12 mouse cellular contexts compared by ENCODE assay signal in the genomic region with DNA sequence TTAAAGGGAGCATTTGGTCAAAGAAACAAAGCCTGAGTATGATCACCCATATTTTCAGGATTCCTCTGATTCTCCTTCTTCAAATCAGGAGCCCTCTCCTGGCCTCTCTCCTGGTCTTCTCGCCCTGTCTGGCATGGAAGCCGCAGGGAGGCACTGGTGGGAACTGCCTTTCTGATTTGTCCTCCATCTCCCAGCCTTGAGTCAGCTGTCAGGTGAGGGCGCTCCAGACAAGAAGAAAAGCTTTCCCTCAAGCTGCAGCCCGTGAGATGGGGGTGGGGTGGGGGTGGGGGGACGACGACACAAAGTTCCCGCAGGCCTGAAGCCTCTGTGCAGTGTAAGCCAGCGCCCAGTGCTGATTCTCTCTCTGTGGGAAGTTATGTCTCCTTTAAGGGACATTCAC. TPM values are rescaled to one million over a fixed set of nuclear protein-coding genes. Genes with fewer than 3 reads are reported as not detected.
DNase-seq lines count a peak whose midpoint lies in the region; ATAC-seq lines count a peak whose summit lies in the region.
"Had no signal": no experiment of that assay in that cellular context is flagged by ENCODE, and none has a peak within 500 bp of the region (broad histone marks: within the 10 kb centered on the region; RNA-seq: fewer than 3 reads in every experiment).

No protein-coding gene starts in this region.

- no peak overlapping the region for H3K4me2 ChIP-seq in midbrain, embryonic 14.5 days (ENCODE audit: low read length)
- H3K4me2 ChIP-seq in midbrain, embryonic 16.5 days (ENCODE audit: low read length): no peak overlapping the region

- 21% methylated on average over 8 of the region's 8 CpGs for WGBS in midbrain, embryonic 14.5 days
- WGBS in midbrain, embryonic 16.5 days: 13% methylated on average over 8 of the region's 8 CpGs

- no peak overlapping the region for H3K9ac ChIP-seq in midbrain, embryonic 14.5 days (replicated peaks; ENCODE audit: low read length)
- H3K9ac ChIP-seq in midbrain, embryonic 16.5 days (ENCODE audit: low read depth, low read length): no peak overlapping the region

- H3K4me1 ChIP-seq in midbrain, embryonic 14.5 days (ENCODE audit: control insufficient read depth, insufficient read depth, low read length): 0 out of 2 replicates have a peak, but pooled peaks cover 4% of the 10 kb centered on the region
- peaks cover 5% of the 10 kb centered on the region for H3K4me1 ChIP-seq in midbrain, embryonic 16.5 days (ENCODE audit: control insufficient read depth, insufficient read depth, low read length)

- no peak overlapping the region for H3K27ac ChIP-seq in midbrain, embryonic 14.5 days (replicated peaks; ENCODE audit: low read depth, low read length)
- no peak overlapping the region for H3K27ac ChIP-seq in midbrain, embryonic 16.5 days (ENCODE audit: low read length)

- no peaks in the 10 kb centered on the region for H3K9me3 ChIP-seq in midbrain, embryonic 14.5 days (ENCODE audit: control insufficient read depth, low read length)
- H3K9me3 ChIP-seq in midbrain, embryonic 16.5 days (replicated peaks; ENCODE audit: control insufficient read depth, low read length, poor library complexity, severe bottlenecking): no peaks in the 10 kb centered on the region

- ATAC-seq in midbrain, embryonic 14.5 days (ENCODE audit: low FRiP score, low TSS enrichment): no peak
- ATAC-seq in midbrain, embryonic 16.5 days: no peak
- ATAC-seq in erythroid progenitor cell, adult 5-6 weeks (replicated peaks; ENCODE audit: low FRiP score, poor library complexity, severe bottlenecking): no peak

- no peaks in the 10 kb centered on the region for H3K36me3 ChIP-seq in midbrain, embryonic 14.5 days (ENCODE audit: control insufficient read depth, insufficient read depth, low read length)
- H3K36me3 ChIP-seq in midbrain, embryonic 16.5 days (ENCODE audit: control insufficient read depth, insufficient read depth, low read length): no peaks in the 10 kb centered on the region

- 0 out of 2 replicates have a peak, but pooled peaks cover 3% of the 10 kb centered on the region for H3K27me3 ChIP-seq in midbrain, embryonic 14.5 days (ENCODE audit: control insufficient read depth, insufficient read depth, low read length)
- peaks cover 5% of the 10 kb centered on the region; the same call in 1 of the 2 replicates for H3K27me3 ChIP-seq in midbrain, embryonic 16.5 days (ENCODE audit: control insufficient read depth, insufficient read depth, low read depth, low read length)

- DNase-seq in gastrocnemius, postnatal 10 days: peak; percentile 22
- no peak for DNase-seq in gastrocnemius, adult 18-20 months (ENCODE audit: low spot score)
- DNase-seq in midbrain, embryonic 14.5 days: peak; percentile 41
- DNase-seq in layer of hippocampus, adult 18-20 months (ENCODE audit: low spot score in 2 of 2): peak; percentile 47 to 73
- peak; percentile 15 for DNase-seq in right cerebral cortex, postnatal 25 days
- no peak for DNase-seq in urinary bladder, postnatal 25 days (ENCODE audit: low spot score)
- DNase-seq: lung, postnatal 14 days had no signal

- H3K4me3 ChIP-seq in midbrain, embryonic 14.5 days (replicated peaks; ENCODE audit: low read depth, low read length): no peak overlapping the region
- H3K4me3 ChIP-seq in midbrain, embryonic 16.5 days (ENCODE audit: low read depth, low read length): no peak overlapping the region

RNA-seq across cellular contexts. Expression of a gene that starts 24.3 kb away (rescaled TPM):
- under 1 TPM; 0.56 to 0.66 TPM for total RNA-seq in gastrocnemius, postnatal 10 days (2021)
- 1 to 10 TPM in 1 of 2 experiments, under 1 TPM in 1; 0.96 to 1.6 TPM for total RNA-seq in gastrocnemius, adult 18-20 months (2021)
- 0.66 TPM in 1 of 2 replicates, not detected in the other for polyA plus RNA-seq in midbrain, embryonic 14.5 days (2014; fragmentation: Nextera tagmentation; extraction: Ambion mirVana)
- polyA plus RNA-seq in midbrain, embryonic 16.5 days (2015; fragmentation: Nextera tagmentation; extraction: Ambion mirVana): 0.12 and 0.20 TPM in 2 replicates
- under 1 TPM; 0.25 to 0.30 TPM for total RNA-seq in layer of hippocampus, adult 18-20 months (2021)
- total RNA-seq in erythroid progenitor cell, adult 5-6 weeks (2015; ENCODE audit: low replicate concordance): not detected in 2 replicates
- not detected in 2 replicates for total RNA-seq in erythroid progenitor cell, adult 5-6 weeks (2017; ENCODE audit: low replicate concordance)

RNA-seq across cellular contexts. Expression of a gene that starts 28.3 kb away (rescaled TPM):
- not detected for total RNA-seq in gastrocnemius, postnatal 10 days (2021)
- not detected for total RNA-seq in gastrocnemius, adult 18-20 months (2021)
- not detected in 2 replicates for polyA plus RNA-seq in midbrain, embryonic 14.5 days (2014; fragmentation: Nextera tagmentation; extraction: Ambion mirVana)
- not detected in 2 replicates for polyA plus RNA-seq in midbrain, embryonic 16.5 days (2015; fragmentation: Nextera tagmentation; extraction: Ambion mirVana)
- under 1 TPM in 1 of 2 experiments, not detected in 1; 0.25 TPM for total RNA-seq in layer of hippocampus, adult 18-20 months (2021)
- total RNA-seq in erythroid progenitor cell, adult 5-6 weeks (2015; ENCODE audit: low replicate concordance): 1.4 and 5.0 TPM in 2 replicates
- not detected in 2 replicates for total RNA-seq in erythroid progenitor cell, adult 5-6 weeks (2017; ENCODE audit: low replicate concordance)
- polyA plus RNA-seq: heart, embryonic 14.5 days; neural tube, embryonic 14.5 days; stomach, embryonic 14.5 days had no signal

Comparison
In these comparisons a context has a peak if more than half of its experiments do, and no peak if none do; other contexts are left out.
1. DNase-seq: peak in gastrocnemius, postnatal 10 days (single experiment), midbrain, embryonic 14.5 days (single experiment), layer of hippocampus, adult 18-20 months (2 of 2) and right cerebral cortex, postnatal 25 days (single experiment); none in gastrocnemius, adult 18-20 months (single experiment) and urinary bladder, postnatal 25 days (single experiment).